Mouse (Mus musculus) embryonic fibroblast, embryonic 13.5 days (primary cell): ENCODE measurements around the gene Smarcb1.

Experiments used
- CTCF ChIP-seq: IDR thresholded peaks from 2 replicates; pipeline ENCODE4 v1.5.1; 2011; ENCODE audit warnings: mild to moderate bottlenecking, control low read depth, low read length, moderate library complexity, borderline replicate concordance; ENCODE audit not compliant: insufficient read depth
- POLR2A ChIP-seq: IDR thresholded peaks from 2 replicates; pipeline ENCODE4 v1.6.1; 2011; ENCODE audit warnings: low read depth, mild to moderate bottlenecking, control low read depth, low read length, moderate library complexity

DNA sequence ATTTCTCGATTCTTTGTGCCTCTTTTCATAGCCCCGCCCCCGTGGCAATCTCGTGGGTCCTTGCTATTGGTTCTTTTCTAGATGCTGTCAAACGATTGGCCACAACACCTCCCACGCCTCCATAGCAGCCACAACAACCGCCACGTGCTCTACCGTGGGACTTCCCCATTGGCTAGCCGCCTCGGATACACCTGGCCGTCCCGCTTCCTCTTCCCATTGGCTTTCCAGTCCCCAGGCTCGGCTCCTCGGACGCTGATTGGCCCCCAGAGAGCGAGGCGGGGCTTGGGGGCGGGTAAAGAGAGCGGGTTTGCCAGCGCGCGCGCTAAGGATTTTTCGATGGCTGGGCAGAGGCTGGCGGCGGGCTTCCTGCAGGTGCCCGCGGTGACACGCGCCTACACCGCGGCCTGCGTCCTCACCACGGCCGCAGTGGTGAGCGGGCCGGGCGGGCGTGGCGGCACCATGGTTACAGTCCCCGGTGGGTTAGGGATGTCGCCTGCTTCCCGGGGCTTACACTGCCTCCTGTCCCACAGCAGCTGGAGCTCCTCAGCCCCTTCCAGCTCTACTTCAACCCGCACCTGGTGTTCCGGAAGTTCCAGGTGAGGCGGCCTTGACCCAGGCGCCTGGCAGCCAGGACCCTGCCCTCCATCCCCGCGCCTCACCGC, 28.2 kb downstream of the Smarcb1 start, which contains the start of gene Derl3:
- TF ChIP-seq CTCF (no peak), POLR2A (no peak)
